Mouse (Mus musculus) hindbrain, embryonic 14.5 days (tissue): ENCODE data around the gene Igdcc3. TPM values are rescaled to one million over a fixed set of nuclear protein-coding genes. Genes with fewer than 3 reads are reported as not detected.

Experiments
- ATAC-seq: fragments of 200-750 bp; cut with Nextera tagmentation; 2 replicates; pipeline ENCODE4 v1.8.0; 2017; ENCODE audit warnings: moderate number of reproducible peaks, mild to moderate bottlenecking, moderate TSS enrichment, moderate library complexity; ENCODE audit not compliant: low FRiP score
- DNase-seq: peaks from one replicate; pipeline ENCODE4 v3.0.0-alpha.2; 2015; ENCODE audit warnings: low spot score
- H3K27ac ChIP-seq: fragments of 300-500 bp; sonication (generic); 2 replicates; pipeline ENCODE4 v1.5.1; 2014; ENCODE audit warnings: mild to moderate bottlenecking, moderate library complexity
- H3K27me3 ChIP-seq: fragments of 300-500 bp; sonication (generic); 2 replicates; pipeline ENCODE4 v1.6.1; 2014; ENCODE audit warnings: mild to moderate bottlenecking, low read length, mixed read lengths; ENCODE audit not compliant: control insufficient read depth, insufficient read depth
- H3K36me3 ChIP-seq: fragments of 300-500 bp; sonication (generic); replicated peaks from 2 replicates; pipeline ENCODE4 v1.6.1; 2014; ENCODE audit not compliant: control insufficient read depth, insufficient read depth
- H3K4me1 ChIP-seq: fragments of 300-500 bp; sonication (generic); replicated peaks from 2 replicates; pipeline ENCODE4 v1.6.1; 2014; ENCODE audit warnings: antibody characterized with exemption, low read length, mixed read lengths; ENCODE audit not compliant: control insufficient read depth, insufficient read depth
- H3K4me2 ChIP-seq: fragments of 300-500 bp; sonication (generic); replicated peaks from 2 replicates; pipeline ENCODE4 v1.6.1; 2014; ENCODE audit warnings: mild to moderate bottlenecking, moderate library complexity
- H3K4me3 ChIP-seq: fragments of 300-500 bp; sonication (generic); replicated peaks from 2 replicates; pipeline ENCODE4 v1.5.1; 2014; ENCODE audit warnings: mild to moderate bottlenecking, low read length
- H3K9ac ChIP-seq: fragments of 300-500 bp; sonication (generic); 2 replicates; pipeline ENCODE4 v1.6.1; 2014
- H3K9me3 ChIP-seq: fragments of 300-500 bp; sonication (generic); 2 replicates; pipeline ENCODE4 v1.6.1; 2016; ENCODE audit warnings: low read length; ENCODE audit not compliant: control insufficient read depth
- WGBS: fragments of 180-500 bp; shearing (Covaris S2); extraction: QIAGEN DNeasy Blood & Tissue Kit; methylation state at CpG from one replicate; pipeline ENCODE4 v1.1.7; 2014; 5-methylcytosine and 5-hydroxymethylcytosine counted together
- polyA plus RNA-seq: library from polyadenylated mRNA; unstranded; fragments of >200 nt; fragmentation: Nextera tagmentation; extraction: Ambion mirVana; gene quantifications from 2 replicates; pipeline ENCODE4 v1.2.1, GENCODE M21; 2014

The Igdcc3 gene
- polyA plus RNA-seq: 10.5 and 10.6 TPM in 2 replicates

- ATAC-seq (peak; percentile 85), DNase-seq (peak; percentile 63)
- Histone ChIP-seq H3K9ac (peak within 1 kb of the TSS; percentile 96), H3K9me3 (no peaks in the 10 kb centered on the region), H3K4me1 (peaks cover 38% of the 10 kb centered on the region), H3K4me2 (peak within 1 kb of the TSS; percentile 63), H3K4me3 (peak within 1 kb of the TSS; percentile 95), H3K36me3 (peaks cover 17% of the 10 kb centered on the region), H3K27me3 (no peaks in the 10 kb centered on the region), H3K27ac (peak within 1 kb of the TSS; percentile 97)
- WGBS: 0% methylated on average over 21 of the region's 48 CpGs
Measured at GRCm38 (mm10) chr9:65140936-65141305, at the start of gene Igdcc3. Gene Igdcc3 (plus strand): TSS chr9:65141189.

DNA sequence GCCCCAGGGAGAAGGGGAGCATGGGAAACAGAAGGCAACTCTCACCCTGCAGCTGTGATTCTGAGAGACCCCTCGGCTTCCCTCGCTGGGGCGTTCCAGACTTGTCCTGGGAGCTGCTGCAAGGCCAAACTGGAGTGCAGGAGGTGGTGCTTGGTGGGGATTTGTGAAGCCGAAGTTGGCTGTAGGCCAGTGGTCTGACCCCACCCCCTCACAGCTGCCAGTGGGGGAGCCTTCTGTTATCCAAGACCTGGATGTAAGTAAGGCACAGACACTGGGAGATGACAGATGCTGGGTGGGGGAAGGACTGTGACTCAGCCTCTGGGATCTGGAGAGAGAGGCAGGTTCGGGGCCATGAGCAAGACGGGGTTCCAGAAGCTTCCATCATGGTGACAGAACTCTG, 46.8 kb upstream of the Igdcc3 start:
- Histone ChIP-seq H3K4me2 (no peak overlapping the region), H3K9ac (no peak overlapping the region), H3K9me3 (no peaks in the 10 kb centered on the region), H3K4me1 (no peaks in the 10 kb centered on the region; the same call in 1 of the 2 replicates), H3K27me3 (no peaks in the 10 kb centered on the region), H3K36me3 (no peaks in the 10 kb centered on the region), H3K4me3 (no peak overlapping the region), H3K27ac (no peak overlapping the region)
- WGBS: 32% methylated on average over 6 of the region's 6 CpGs
- no peak for ATAC-seq
- no peak for DNase-seq

DNA sequence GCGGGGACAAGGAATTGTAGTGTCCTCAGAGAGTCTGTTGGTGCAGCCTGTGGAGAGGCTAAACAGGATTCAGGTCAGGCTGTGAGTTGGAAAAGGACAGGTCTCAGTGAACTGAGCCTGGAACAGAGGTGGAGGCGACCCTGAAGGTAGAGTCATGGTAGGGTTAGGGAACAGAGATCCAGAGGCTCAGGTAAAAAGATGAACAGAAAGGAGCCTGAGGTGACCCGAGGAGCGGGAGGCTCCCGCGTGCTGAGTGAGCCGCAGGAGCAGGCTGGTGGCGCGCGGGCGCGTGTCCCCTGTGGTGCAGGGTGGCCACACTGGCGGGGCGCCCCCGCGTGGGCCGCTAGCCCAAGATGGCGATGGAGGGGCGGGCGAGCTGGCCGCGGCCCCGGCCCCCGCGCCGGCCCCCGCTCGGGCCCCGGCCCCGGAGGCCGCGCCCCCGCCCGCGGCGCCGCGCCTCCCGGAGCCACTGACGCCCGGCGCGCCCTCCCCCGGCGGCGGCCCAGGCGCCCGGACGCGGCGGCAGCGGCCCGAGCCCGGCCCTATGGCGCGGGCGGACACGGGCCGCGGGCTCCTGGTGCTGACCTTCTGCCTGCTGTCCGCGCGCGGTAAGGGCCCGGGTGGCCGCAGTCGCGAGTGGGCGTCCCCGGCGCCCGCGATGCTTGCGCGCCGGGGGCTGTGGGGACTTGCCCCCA, 39.9 kb upstream of the Igdcc3 start, which contains the start of gene Igdcc4:
TSS of gene Igdcc4 (plus strand) at position 496 of the 695 bp plus-strand sequence.
- Histone ChIP-seq H3K27ac (peak within 1 kb of the TSS; percentile 77), H3K4me3 (peak within 1 kb of the TSS; percentile 87), H3K4me1 (peaks cover 14% of the 10 kb centered on the region), H3K36me3 (no peaks in the 10 kb centered on the region), H3K9me3 (no peaks in the 10 kb centered on the region), H3K27me3 (no peaks in the 10 kb centered on the region), H3K9ac (peak within 1 kb of the TSS; percentile 91), H3K4me2 (peak within 1 kb of the TSS; percentile 94)
- DNase-seq (peak; percentile 45), ATAC-seq (no peak; the same call in 1 of the 2 replicates)
- WGBS: 2% methylated on average over 58 of the region's 76 CpGs

DNA sequence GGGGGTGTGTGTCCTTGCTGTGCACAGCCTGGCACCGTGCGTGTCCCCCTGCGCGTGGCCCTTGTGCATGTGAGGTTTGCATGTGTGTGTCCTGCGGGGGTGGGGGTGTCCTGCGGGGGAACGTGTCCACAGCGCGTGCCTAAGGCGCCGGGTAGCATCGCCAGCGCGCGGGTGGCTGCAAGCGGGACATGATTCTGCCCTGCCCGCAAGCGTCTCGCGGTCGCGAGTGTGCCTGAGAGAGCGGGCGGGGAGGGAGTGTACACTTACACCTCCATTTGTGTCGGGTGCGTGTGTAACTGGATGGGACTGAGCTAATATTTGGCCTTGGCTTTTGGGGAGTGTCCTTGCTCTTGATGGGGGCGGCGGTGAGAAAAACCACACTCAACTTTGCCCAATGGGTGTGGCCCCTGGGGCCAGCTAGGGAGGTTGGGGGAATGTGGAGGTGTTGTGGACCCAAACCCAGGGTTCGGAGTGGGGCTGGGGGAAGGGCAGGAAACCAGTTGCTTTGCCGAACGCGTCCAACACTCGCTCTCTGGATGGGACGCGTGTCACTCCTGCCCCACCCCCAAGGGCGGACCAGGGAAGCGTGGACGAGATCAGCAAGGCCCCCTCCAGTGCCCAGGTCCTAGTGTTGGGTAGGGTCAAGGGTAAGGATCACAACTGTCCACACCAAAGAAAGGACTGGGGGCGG, 39.2 kb upstream of the Igdcc3 start:
- H3K27me3 ChIP-seq: no peaks in the 10 kb centered on the region
- peaks cover 14% of the 10 kb centered on the region for H3K4me1 ChIP-seq
- H3K9ac ChIP-seq: peak overlapping the region; percentile 91
- WGBS: under 1% methylated on average over 39 of the region's 39 CpGs
- no peaks in the 10 kb centered on the region for H3K36me3 ChIP-seq
- peak overlapping the region; percentile 77 for H3K27ac ChIP-seq
- DNase-seq: peak; percentile 39
- peak; percentile 61 for ATAC-seq
- H3K9me3 ChIP-seq: no peaks in the 10 kb centered on the region
- H3K4me2 ChIP-seq: peak overlapping the region; percentile 94
- peak overlapping the region; percentile 87 for H3K4me3 ChIP-seq

DNA sequence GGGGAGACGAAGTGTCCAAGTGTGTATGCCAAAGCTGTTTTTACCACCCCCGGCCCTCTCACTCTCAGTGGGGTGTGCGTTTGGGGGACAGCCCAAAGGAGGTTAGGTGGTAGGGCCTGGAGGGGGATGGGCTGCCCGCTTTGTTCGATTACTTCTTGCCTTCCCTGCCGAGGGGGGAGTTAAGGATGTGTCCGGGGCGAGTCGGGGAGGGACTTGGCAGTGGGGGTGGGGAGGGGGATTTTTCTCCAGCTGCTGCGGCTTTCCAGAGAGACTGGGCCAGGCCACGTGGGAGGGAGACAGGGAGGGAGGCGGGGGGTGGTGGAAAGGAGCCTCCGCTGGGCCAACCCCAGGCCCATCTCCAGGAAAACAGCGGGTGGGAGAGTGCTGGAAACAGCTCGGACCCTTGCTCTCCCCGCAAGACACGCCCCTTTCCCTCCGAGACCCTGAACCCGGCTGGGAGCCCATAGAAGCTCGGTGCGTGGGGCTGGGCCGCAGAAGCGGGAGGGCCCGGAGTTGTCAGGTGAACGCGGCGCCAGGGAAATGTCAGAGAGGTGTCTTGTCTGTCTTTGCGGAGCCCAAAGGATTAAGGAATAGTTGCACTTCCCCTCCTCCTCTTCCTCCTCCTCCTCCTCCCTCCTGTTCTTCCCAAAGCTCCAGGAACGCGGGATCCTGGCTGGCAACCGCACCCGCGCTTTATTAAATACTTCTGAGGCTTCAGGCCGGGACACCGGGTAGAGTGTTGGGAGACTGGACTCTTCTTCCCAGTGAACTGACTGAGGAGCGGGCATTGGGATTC, 38.4 kb upstream of the Igdcc3 start:
- peak; percentile 75 for ATAC-seq
- peak overlapping the region; percentile 87 for H3K4me3 ChIP-seq
- peak overlapping the region; percentile 94 for H3K4me2 ChIP-seq
- no peaks in the 10 kb centered on the region for H3K27me3 ChIP-seq
- peaks cover 14% of the 10 kb centered on the region for H3K4me1 ChIP-seq
- no peaks in the 10 kb centered on the region for H3K9me3 ChIP-seq
- 1% methylated on average over 36 of the region's 36 CpGs for WGBS
- peak overlapping the region; percentile 77 for H3K27ac ChIP-seq
- no peaks in the 10 kb centered on the region for H3K36me3 ChIP-seq
- peak; percentile 66 for DNase-seq
- peak overlapping the region; percentile 91 for H3K9ac ChIP-seq

GRCm38 (mm10) chr9:65103173-65103752, 37.7 kb upstream of the Igdcc3 start:
- Histone ChIP-seq H3K4me2 (peak overlapping the region; percentile 94), H3K9me3 (no peaks in the 10 kb centered on the region), H3K27ac (peak overlapping the region; percentile 77), H3K4me3 (peak overlapping the region; percentile 87), H3K9ac (peak overlapping the region; percentile 91; the same call in 1 of the 2 replicates), H3K4me1 (peaks cover 14% of the 10 kb centered on the region), H3K36me3 (no peaks in the 10 kb centered on the region), H3K27me3 (no peaks in the 10 kb centered on the region)
- no peak for ATAC-seq
- DNase-seq: no peak
- WGBS: 23% methylated on average over 8 of the region's 8 CpGs

GRCm38 (mm10) chr9:65106821-65107220, 34.2 kb upstream of the Igdcc3 start:
- ATAC-seq (no peak), DNase-seq (no peak)
- Histone ChIP-seq H3K27ac (no peak overlapping the region), H3K36me3 (no peaks in the 10 kb centered on the region), H3K4me2 (no peak overlapping the region), H3K4me1 (peaks cover 25% of the 10 kb centered on the region), H3K9me3 (no peaks in the 10 kb centered on the region), H3K4me3 (no peak overlapping the region), H3K9ac (no peak overlapping the region), H3K27me3 (no peaks in the 10 kb centered on the region)
- 88% methylated on average over 4 of the region's 4 CpGs for WGBS

DNA sequence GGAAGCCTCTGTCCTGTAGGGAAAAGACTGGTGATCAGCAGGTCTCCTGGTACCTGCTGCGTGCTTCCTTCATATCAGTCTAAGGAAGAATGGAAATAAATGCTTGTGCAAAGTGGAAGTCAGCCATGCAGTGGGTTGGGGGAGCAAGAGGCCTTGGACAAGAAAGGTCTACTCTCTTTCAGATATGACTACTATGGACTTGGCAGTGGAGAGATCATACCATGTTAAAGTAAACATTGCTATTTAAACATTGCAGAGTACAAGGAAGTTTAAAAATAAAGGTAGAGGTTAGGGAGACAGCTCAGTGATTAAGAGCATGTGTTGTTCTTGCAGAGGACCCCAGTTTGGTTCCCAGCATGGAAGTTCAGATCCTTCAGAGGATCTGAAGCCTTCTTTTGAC, 33.1 kb upstream of the Igdcc3 start:
- H3K4me3 ChIP-seq: no peak overlapping the region
- no peak overlapping the region for H3K27ac ChIP-seq
- no peaks in the 10 kb centered on the region for H3K9me3 ChIP-seq
- no peaks in the 10 kb centered on the region for H3K36me3 ChIP-seq
- peaks cover 22% of the 10 kb centered on the region for H3K4me1 ChIP-seq
- 91% methylated on average over 1 of the region's 1 CpGs for WGBS
- no peak overlapping the region for H3K4me2 ChIP-seq
- H3K27me3 ChIP-seq: no peaks in the 10 kb centered on the region
- DNase-seq (no peak), ATAC-seq (no peak)
- H3K9ac ChIP-seq: no peak overlapping the region
